Mouse (Mus musculus): ENCODE results near the gene Myo1d.

Myo1d gene

DNA sequence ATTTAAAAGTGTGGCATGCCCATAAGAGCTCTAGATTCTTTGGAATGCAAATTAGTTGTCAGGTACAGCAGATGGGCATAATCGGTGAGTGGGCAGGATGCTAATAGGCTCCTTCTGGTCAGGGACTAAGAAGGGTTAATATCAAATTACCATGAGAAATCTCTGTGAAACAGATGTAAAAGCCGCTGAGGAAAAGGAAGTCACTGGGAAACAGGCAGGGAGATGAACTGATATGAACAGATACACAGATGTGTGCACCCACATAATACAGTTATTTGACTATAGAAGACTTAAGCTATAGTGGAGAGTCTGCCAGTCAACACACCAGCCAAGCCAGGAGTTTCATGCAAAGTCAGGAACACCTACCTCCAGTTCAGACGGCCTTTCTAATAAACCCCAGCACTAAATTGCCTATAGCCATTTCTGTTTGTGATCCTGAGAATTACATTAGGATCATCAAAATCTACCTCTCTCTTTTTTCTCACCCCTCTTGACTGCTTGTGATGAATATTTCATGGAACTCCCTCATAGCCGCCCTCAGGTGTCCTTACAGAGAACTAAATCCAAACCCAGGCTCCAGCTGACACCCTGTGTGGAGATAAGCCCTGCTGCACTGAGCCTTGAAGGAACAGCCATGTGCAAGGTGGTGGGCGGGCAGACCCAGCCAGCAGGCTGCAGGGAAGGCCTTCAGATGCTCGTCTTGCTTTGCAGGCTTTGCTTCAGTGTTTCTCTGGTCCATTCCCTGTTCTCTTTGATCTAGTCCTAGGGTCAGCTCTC lies 164.7 kb downstream of the Myo1d start:
- DNase-seq (ENCODE audit: low read depth, low spot score) = no peak

DNA sequence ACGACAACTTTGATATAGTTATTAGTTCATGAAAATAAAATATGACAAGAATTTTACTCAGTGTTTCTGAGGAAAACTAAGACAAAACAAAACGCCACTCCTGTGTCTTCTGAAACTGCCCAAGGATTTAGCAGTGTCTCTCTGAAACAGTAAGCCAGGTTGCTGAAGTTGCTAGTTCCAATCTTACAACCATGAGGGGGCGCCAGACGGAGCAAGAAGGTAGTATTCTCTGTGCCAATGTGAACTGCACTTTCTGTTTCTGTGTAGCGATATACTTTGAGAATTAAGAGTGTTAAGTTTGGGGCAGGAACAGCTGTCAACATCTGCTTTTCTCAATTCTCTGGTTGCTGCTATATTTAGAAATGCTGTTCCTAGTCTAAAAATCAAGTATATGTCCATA lies 165.4 kb downstream of the Myo1d start:
- peak; percentile 12 for DNase-seq (ENCODE audit: low read depth, low spot score)

DNA sequence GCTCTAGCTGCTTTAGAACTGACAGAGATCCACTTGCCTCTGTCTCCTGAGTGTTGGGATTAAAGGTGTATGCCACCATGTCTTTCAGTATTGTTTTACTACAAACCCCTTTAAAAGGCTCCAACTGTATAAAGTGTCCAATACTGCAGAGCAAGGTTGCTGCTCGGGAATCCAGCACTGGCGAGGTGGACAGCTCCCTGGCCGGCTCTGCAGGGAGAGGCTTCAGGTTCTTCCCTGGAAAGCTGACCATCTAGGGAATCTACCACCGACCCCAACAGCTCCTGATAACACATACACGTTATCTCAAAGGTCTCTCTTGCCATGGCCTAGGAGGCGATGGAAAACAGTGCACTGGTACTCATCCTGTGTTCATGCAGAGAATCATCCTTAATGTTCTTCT lies 166.3 kb downstream of the Myo1d start:
- peak; percentile 68 for DNase-seq (ENCODE audit: low read depth, low spot score)

DNA sequence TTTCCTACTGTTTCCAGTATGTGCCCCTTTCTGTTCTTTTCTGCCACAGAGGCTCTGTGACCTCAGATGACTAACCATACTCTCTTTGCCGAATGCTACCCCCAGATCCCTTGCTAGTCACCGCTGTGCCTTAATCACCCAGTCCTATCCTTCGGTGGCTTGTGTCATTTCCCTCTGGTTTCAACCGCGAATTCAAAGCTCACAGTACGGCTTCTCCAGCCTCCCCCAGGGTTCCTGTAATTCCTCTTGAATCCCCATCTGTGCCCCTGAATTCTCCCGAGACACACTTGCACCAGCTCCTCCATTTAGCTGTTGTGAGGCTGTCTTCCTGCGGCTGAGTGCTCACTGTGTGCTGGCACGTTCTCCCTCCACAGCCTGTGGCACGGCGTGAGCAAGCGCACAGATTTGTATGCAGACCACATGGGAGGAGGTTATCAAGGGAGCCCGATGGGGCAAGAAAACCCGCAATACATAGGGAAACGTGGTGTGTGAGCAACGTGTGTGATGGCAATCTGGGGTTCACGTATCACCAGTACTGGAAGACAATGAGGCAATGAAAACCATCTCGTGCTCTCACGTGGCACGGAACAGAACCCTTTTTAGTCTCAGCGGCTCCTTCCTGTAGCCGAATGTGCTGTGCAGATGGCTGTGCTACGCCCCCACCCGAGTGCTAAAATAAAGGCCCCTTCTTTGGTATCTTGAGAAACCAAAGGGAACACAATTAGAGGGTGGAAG lies 177.0 kb downstream of the Myo1d start:
- DNase-seq (ENCODE audit: low read depth, low spot score) = peak; percentile 21

DNA sequence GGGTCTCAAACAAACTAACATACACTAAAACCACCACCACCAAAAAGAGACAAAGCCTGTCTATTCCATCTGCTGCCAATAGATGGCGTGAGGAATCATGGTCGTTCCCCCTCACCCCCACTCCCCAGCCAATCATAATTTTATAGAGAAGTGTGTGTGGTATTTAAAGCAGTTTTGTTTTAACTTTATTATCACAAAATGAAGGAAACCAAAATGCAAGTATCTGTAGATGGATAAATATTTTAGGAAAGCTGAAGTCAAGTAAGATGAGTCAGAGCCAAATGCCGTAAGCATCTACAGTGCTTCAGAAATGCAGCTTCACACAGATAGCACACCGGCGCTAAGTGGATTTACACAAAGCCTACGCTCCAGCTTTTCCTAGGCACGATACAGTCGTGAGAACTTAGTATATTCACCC lies 177.8 kb downstream of the Myo1d start:
- peak; percentile 16 for DNase-seq (ENCODE audit: low read depth, low spot score)

DNA sequence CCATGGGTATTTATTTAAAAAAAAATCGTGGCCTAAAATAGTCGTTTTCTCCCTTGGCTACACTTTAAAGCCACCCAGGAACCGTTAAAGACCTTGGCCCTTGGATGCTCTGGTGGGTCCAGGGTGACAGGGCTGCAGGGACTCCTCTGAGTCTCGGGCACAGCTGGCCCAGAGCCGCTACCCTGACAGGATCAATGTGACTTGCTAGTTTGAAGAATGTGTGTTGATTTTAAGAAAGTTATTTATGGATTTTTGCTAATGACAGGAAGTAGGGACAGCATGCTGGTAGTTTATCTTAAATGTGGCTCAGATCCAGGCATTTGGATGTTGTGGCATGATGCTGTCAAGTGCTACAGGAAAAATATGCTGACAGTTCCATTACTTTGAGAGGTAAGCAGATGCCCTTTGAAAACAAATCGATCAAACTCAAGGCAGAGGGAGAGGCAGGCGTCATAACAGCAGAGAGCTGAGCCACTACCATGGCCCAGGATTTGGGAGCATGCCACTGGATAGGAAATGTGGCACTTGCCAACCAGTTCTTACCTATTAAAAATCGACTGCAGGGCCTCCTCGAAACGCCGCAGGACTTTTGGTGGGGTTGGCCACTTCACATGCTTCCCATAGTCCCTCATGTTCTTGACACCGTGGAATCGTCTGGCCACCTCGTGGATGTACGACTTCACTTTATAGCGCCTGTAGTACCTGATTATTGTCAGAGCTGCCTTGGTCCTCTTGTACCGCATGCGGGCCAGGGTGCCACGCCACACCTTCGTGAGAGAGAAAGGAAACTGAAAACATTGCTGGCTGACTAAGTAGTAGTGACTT lies 178.6 kb downstream of the Myo1d start:
- no peak for DNase-seq (ENCODE audit: low read depth, low spot score)

DNA sequence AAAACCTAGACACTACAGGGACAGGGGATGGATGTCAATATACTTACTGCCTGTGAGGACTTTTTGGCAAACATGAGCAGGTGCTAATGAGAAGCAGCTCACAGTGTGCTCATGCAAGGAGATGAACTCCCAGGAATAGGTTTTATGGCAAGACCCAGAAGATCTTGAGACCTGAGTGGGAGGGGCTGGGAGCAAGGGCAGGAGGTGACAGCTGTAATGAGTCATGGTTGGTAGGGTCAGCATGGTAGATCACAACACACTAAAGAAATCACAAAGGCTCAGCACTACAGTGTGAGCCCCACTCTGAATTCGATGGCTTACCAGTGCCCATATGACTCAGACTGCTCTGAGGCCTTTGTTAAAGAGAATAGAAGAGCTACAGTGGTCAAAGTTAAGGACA lies 184.3 kb downstream of the Myo1d start:
- DNase-seq (ENCODE audit: low read depth, low spot score) = no peak

DNA sequence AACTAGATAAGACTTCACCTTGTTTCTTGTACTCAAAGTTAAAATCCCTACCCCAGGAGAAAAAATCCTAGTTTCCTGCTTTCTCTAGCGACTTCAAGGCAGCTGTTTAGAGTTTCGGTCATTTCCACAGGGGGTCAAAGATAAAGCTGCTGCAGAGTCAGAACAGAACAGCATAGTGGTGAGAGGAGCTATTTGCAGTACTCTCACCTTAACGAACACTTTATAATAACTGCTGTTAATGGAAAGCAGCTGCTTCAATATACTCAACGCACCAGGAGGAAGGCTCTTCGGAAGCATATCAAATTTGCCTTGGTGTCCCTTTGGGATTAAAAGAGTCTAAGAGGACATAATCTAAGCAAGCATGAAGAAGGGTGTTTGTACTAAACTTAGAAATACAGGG lies 190.4 kb downstream of the Myo1d start:
- peak; percentile 17 for DNase-seq (ENCODE audit: low read depth, low spot score)

DNA sequence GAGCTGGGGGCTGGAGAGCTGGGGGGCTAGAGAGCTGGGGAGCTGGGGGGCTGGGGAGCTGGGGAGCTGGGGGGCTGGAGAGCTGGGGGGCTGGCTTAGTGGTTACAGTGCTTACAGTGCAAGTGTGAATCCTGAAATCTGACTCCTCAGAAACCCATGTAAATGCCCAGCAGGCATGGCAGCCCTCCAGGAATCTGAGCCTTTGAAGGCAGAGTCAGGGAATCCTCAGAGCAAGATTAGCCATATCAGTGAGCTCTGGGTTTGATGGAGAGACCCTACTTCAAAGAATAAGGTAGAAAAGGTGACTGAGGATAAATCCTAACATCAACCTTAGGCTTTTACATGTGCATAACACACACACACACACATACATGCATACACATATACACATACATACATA lies 194.1 kb downstream of the Myo1d start:
- no peak for DNase-seq (ENCODE audit: low read depth, low spot score)

DNA sequence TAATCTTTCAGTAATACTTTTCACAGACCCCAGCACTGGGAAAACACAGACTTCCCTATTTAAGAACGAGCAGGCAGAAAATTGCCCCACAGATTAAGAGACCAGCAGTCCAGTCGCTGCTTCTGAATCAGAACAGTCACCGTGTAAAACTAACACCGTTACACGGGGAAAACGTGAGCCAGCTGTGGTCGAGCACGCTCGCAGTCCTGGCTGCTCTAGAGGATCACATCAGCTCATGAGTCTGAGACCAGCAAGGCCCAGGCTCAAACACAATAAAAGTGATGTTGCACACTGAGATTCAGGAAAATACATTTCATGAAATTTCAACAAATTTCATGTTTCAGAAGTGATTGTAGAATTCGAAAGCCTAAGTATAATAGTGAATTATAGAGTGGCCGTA lies 194.6 kb downstream of the Myo1d start:
- peak; percentile 33 for DNase-seq (ENCODE audit: low read depth, low spot score)

DNA sequence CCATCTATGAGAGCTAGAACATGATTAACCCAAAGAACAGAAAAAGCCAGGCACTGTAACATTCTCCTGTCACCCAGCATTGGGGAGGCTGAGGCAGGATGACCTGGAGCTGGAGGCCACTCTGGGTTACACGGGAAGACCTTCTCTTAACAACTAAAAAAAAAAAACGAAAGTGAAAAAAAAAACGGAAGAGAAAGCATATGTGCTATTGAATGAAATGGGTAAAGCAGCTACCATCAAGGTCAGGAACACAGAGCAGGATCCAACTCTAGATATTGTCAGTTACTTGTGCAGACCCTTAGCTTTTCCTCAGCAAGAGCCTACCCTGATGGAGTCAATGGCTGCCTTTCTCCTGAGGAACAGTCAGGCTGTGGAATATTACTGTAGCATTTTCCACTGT lies 199.3 kb downstream of the Myo1d start:
- DNase-seq (ENCODE audit: low read depth, low spot score) = no peak

DNA sequence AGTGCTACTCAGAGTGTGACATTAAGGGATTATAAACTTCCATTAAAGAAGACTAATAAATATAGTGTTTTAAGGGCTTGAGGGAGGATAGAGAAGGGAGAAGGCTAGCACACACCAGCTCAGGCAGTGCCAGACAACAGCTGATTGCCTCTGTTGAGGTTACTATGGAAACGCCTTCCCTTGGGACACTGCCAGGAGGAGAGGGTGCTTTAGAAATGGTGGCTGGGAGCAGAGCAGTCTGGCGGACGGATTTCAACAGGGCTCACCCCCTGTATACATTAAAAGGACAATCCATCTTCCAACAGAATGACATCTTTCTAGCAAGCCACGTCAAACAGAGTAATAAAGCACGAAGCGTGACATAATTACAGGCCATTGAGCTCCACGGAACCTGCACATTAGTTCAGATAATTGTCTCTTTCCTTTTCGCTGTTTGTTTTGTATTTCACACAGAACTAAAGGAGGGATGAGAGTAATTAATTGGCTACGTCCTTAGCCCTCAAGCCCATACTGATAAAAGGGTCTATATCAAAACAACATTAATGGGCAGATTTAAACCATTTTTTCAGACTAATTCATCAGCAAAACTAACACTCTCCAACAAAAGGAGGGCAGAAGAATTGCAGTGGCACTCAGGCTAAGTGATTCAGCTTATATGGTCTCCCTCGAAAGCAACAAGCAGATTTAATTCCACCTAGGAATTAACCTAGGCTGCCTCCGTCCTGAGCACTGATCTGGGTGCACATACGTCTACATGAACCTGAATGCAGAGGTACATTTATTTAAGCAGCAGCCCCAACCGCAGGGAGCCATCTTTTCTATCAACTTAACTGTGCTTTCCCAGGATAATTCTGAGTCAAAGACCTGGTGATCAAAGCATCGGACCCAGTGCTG lies 201.8 kb downstream of the Myo1d start:
- DNase-seq (ENCODE audit: low read depth, low spot score) = peak; percentile 67

DNA sequence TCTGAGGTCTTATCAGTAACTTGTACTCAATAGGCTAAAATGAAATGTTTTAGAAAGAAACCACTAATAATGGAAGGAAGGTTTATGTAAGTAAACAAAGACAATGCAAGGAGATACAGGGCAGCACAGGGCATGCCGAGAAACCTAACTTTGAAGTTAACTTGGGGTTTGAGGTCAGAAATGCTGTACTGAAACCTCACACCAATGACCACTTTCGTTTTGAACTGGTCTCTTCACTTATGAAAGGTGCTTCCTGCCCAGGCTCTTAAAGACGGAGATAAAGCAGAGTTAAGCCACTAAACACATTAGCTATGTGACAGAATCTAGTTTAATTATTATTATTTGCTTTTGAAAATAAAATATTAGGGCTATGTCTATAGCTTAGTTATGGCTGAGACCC lies 204.0 kb downstream of the Myo1d start:
- no peak for DNase-seq (ENCODE audit: low read depth, low spot score)

DNA sequence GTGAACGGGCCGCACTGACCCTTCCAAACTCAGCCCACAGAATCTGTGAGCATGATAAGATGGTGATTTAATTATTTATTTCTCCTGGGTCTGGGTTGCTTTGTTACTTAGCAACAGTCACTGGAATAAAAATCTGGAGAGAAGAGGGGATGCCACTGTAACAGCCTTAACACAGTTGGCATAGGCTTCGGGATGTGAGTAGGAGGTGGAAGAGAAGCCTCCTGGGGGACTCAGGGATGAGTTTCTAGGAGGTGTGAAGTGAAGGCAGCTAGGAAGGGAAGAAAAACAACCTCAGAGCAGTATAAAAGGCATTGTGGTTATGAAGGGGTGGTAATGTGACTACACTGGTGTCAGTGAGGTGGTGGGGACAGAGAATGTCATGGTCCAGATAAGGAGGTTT lies 213.5 kb downstream of the Myo1d start:
- no peak for DNase-seq (ENCODE audit: low read depth, low spot score)

DNA sequence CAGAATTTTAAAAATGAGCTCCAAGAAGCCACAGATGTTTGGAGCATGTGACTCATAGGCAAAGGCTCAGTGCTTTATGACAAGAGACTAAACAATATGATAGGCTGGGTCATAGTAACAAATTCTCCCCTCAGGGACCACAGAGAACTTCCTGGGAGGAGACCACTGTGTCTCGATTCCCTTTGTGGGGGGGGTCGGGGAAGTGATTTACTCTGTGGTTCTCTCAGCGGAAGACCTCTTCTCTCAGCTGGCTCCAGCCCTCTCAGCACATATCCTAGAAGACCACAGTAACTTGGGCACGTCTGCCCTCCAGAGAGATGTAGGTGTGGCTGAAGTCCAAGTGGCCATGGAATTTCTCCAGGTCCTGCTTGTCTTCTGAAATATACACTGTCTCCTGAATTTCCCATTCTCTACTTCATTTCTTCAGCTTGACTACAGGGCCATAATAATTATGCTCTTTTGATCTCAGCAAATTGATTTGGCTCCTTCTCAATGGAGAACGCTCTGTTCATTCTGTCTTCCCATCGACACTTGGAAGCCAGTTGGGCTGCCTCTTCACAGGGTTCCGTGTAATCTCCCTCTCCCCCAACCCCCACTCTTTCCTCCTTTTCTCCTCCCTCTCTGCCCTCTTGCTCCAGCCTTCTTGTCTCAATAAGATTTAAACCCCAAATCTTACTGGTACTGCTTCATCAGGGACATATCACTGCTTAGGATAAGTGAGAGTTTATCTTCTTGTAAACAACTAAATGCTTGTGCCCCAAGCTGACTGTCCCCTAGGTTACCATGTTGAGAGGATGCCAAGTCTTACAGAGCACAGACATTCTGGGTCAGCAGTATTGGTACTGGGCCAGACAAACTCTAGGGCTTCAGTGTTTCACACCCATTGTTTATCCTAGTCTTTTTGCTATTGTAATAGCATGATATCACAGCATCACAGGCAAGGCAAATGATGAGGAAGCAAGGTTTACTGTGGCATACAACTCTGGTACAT lies 214.6 kb downstream of the Myo1d start:
- no peak for DNase-seq (ENCODE audit: low read depth, low spot score)

DNA sequence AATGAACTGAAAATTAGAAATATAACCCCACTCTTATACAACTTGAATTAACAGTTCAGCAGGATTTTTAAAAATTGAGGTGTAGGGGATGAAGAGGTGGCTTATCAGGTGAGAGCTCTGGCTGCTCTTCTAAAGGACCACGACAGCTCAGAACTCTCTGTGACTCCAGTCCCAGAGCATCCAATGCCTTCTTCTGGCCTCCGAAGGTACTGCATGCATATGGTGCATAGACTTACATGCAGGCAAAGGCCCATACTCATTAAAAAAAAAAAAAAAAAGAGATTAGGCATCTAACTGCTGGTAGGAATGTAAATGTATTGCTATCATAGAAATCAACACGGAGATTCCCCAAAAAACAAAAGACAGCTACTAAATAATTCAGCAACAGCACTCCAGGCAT lies 217.3 kb downstream of the Myo1d start:
- no peak for DNase-seq (ENCODE audit: low read depth, low spot score)

DNA sequence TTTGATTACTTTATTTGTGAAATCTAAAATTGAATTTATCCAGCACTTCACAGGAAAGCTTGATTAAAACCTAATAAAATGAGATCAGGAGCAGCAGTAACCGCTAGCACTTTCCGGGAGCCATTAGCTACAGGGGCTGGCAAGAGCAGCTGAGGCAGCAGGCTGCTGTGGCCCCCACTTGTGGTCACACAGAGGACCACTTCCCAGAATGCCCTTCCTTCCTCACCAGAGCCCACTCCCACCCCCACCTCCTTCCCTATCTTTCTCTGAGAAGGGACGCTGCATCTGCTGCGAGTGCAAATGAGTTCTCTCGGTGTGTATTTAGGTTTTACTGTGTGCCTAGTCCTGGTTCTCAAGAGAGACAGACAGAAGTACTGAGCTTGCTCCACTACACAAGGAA lies 219.1 kb downstream of the Myo1d start:
- no peak for DNase-seq (ENCODE audit: low read depth, low spot score)

DNA sequence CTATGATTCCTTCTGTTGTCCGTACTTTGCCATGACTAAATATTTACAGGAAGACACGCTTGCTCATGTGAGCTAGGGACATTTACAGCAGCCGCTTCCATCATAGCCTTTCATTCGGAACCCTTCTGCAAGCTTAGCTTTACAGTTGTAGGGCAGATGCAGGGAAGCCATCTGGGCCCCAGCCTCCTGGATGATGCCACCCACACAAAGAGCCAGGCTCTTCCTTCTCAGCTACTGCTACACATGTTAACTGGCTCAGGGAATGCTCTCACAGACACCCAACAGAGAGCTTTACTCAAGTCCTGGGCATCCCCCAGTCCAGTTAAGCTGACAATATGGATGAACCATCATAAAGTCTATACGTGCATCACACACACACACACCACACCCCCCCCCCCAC lies 224.4 kb downstream of the Myo1d start:
- DNase-seq (ENCODE audit: low read depth, low spot score) = no peak

DNA sequence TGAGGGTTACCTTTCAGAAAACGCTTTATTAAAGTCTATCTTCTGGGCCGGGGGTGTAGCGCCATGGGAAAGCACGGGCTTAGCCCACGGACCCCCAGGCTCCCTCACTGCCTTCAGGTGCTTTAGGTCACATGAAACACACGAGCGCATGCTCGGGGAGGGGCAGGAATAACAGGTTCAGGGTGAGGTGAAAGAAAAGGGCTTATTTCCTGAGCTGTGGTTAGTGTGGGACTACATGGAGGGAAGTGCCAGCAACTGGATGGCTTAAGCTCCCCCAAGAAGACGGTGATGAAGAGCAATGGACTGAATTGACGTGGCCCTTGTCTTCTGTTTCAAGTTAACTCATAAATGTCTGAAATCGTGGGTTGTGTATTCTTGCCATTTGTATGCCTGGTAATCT lies 226.8 kb downstream of the Myo1d start:
- DNase-seq (ENCODE audit: low read depth, low spot score) = no peak

DNA sequence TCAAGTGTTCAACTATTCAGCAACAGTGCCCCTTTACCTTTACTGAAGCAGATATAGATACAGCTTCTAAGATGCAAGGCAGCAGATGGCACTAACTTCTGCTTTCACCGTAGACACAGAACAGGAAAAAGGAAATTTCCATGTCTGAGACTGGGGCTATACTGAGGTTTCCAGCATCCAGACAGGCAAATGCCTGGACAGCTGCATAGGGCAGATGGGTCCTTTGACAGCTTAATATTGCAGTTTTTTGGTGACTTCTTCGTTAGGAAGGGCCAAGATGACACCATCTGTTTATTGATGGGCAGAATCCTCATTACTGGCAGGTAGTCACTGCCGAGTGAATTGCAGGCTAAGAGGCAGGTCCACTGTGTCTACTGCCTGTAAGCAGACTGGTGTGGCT lies 228.2 kb downstream of the Myo1d start:
- DNase-seq (ENCODE audit: low read depth, low spot score) = no peak

Measured in forelimb bud, embryonic 11.5 days (tissue).